Mouse (Mus musculus): ENCODE data around the gene Safb2.

DNA sequence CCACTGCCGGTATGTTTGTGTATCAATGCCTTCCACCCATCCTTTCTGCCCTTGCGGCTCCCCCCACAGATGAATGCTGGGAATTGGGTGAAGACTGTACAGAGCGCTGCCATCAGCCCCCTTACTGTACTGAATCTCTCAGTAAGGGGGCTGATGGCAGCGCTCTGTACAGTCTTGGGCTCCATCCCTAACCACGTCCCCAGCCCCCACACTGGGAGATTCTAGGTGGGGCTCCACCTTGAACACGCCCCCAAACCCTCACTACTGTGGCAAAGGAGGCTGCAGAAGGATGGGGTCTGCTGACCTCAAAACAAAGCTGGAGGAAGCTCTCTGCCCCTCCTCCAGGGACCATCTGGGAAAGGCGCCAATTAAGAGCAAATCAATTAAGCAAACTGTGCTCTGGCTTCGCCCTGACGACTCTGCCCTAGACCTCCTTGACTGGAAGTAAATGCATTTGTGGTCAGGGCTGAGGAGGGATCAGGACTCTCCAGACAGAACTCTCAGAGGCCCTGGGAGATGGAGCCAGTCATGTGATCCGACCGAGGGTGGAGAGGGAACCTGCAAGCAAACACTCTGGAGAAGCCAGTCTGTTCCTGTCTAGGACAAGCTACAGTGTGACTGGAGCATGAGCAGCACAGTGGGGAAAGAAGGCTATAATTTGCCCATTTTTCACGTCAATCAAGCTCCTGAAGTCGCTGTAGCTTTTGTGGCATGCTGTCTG is 68.5 kb downstream of the Safb2 start:
- TF ChIP-seq CTCF (IDR thresholded peaks at IDR 0.05; ENCODE audit: low read depth, low read length) (no peak), POLR2A (IDR thresholded peaks at IDR 0.05; ENCODE audit: borderline replicate concordance, low read depth, low read length) (no peak)
